Mouse (Mus musculus) ovary, adult 18-20 months (tissue): ENCODE measurements around the gene Btbd3.
"Not testable (repeated sequence)": the region's sequence is repeated elsewhere in the genome, so short reads cannot be mapped to it uniquely, and the experiment has no call there.

ENCODE experiments used
- DNase-seq: peaks from one replicate; pipeline ENCODE4 v3.0.0; 2022; ENCODE audit warnings: low spot score, mixed read lengths

Btbd3 gene

DNA sequence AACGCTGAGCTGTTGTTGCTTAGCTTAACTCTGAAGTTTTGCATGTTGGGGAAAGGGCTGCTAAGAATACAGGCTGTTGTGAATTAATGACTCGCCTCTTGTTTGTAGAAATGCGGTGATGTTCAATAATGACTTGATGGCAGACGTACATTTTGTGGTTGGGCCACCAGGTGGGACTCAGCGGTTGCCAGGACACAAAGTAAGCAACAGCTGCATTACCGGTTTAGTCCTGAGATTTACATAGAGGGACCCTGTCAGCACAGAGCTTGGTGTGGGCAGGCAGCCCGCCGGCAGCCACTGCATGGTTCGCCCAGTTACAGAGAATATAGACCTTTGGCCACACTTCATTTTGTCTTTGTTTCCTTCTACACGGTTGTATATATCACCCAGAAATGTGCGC lies 23.3 kb downstream of the Btbd3 start:
- DNase-seq = no peak

DNA sequence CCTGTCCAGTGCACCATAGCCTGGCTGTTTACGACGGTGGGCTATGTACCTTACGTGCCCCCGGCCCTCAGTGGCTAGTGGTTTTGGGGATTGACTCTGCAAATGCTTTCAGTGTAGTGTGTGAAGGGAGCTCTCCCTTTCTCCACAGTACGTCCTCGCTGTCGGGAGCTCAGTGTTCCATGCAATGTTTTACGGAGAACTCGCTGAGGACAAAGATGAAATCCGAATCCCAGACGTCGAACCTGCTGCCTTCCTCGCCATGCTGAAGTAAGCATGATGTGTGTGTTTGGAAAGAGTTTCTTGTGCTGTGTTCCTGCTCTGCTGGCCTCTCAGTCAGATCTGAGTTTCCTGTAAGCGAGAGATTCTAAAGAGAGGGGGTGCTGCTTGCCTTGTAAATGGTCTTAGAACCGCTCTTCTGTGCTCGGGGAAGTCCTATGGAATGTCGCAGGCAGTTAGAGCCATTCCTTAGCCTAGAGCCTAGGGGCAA lies 23.9 kb downstream of the Btbd3 start:
- no peak for DNase-seq

DNA sequence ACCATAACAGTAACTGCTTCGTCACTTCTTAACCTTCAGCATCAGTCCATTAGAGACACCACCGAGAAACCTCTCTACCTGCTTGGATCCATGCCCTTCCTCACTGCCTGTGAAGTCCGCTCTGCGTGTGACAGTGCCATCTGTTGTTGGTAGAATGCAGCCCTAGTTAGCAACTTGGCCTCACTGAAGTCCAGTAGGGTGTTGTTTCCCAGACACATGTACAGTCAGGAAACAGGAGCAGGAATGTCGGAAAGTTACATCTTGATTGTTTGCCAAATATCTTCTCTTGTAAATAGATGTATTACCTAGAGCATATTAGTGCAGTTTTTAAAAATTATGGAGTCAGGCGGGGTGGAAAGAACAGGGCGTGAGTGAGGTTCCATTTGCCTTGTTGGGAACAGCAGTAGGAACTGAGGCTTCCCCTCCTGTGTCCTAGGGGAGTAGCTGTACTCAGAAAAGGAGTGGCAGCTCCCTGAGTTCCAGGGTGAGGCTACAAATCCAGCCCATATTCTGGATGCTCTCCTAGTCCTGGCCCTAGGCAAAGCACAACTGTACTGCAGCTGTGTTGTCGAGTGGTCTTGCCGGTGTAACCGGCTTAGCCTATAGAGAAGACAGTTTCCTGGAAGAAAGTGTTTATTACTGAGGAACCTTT lies 25.3 kb downstream of the Btbd3 start:
- no peak for DNase-seq

DNA sequence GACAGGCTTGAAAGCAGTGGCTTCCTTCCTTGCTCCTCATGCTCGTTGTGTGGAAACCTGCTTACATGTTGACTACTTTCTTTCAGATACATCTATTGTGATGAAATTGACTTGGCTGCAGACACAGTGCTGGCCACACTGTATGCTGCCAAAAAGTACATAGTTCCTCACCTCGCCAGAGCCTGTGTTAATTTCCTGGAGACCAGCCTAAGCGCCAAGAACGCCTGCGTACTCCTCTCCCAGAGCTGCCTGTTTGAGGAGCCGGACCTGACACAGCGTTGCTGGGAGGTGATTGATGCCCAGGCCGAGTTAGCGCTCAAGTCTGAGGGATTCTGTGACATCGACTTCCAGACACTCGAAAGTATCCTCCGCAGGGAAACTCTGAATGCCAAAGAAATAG lies 27.0 kb downstream of the Btbd3 start:
- no peak for DNase-seq

DNA sequence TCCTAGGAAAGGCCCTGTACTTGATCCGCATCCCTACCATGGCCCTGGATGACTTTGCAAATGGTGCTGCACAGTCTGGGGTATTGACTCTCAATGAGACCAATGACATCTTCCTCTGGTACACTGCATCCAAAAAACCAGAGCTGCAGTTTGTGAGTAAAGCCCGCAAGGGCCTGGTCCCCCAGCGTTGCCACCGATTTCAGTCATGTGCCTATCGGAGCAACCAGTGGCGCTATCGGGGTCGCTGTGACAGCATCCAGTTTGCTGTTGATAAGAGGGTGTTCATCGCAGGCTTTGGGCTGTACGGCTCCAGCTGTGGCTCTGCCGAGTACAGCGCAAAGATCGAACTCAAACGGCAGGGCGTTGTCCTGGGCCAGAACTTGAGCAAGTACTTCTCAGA lies 27.5 kb downstream of the Btbd3 start:
- no peak for DNase-seq

DNA sequence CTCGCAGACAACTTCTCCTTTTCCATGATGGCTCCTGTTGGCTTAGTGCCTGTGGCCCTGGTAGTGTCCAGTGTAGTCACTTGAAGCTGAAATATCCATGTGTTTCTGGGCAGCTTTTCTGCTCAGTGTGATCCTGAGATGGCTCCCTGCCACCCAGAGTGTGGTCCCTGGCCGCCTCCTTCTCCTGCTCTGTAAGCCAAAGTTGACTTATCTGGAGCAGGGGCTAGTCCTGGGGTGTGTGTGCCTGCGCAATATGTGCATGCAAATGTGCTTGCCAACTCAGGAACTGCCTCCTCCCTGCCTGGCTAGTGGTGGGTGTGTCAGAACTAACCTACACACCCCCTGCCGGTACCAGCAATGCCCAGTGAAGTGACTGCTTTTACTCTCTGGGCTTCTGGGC lies 29.4 kb downstream of the Btbd3 start:
- DNase-seq = no peak

DNA sequence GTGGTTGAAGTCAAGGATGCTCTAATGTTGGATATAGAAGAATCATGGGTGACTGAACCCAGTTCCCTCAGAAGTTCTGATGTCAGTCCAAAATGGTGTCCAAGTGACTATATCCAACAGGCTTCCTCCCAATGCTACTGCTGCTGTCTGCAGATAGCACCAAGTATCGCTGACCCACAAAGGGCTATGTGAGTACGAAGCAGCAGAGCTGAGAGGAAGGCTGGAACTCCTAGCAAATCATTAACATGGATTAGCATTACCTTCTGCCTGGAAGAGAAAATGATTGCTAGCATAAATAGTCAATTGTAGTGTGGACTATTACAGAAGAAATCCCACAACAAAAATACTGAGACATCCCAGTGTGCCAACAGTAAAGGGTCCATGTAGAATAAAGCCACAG lies 33.8 kb downstream of the Btbd3 start:
- no peak for DNase-seq

DNA sequence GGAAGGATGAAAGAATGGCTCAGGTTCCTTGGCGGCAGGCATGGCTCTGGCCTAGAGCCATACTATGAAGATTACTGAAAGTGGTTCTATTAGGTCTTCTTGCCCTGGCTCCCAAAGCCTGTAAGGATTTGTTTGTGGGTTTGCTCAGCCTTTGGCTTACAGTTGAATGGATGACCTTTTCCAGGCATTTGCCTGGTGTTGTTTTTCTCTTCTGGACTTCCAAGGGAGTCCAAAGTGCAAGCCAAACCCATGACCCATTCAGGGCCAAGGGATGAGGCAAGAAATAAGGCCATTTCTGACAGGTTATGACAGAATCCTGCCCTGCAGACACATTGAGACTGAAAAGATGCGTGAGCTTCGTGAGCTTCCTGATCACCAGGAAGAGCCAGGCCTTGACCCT lies 37.9 kb downstream of the Btbd3 start:
- no peak for DNase-seq

DNA sequence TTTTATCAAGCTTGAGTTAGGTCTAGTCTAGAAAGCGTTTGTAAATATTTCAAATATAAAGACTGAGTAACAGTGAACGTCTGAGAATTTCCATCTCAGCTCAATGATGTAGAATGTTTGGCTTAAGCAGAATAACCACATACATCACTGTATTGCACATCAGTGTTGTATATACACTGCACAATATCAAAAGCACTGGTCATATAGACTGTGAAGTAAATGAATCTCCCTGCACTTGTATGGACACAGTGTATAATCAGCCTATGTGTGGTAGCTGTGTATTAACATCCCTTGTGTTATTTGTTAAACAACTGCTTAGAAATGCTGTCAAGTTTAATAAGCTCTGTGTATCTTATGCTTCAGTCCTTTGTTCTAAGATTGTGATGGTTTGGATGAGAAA lies 49.9 kb downstream of the Btbd3 start:
- no peak for DNase-seq

DNA sequence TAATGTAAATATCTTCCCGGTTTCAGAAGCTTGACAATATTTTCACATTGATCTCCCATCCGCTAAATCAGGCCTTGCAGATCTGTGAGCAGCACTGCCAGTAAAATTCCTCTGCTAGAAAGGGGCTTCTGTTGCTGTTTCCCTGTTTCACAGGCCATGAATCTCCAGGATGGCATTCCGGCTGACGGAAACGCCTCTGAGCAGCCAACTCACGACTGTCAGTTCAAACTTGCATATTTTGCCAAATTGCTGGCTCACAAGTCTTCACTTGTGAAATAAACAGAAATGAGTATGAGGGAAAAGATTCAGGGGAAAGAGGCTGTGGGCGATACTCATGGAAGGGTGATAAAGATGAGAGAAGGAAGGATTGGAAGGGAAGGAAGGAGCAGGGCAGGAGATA lies 59.3 kb downstream of the Btbd3 start:
- no peak for DNase-seq

DNA sequence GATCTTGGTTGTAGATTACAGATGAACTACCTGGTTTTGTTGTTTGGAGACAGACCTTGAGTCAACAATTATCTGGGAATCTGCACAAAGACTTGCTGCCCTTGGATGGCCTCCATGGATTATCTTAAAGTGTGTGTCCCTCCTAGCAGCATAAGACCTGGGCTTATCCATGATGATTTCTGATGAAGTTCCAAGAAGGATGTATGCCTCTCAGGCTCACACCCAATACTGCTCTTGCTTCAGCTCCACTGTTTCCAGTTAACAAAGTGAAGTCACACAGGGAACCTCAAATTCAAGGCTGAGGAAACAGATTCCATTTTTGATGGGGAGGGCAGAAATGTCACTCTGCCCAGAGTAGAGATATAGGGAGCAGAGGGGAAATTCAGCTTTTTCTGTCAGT lies 64.0 kb downstream of the Btbd3 start:
- no peak for DNase-seq

DNA sequence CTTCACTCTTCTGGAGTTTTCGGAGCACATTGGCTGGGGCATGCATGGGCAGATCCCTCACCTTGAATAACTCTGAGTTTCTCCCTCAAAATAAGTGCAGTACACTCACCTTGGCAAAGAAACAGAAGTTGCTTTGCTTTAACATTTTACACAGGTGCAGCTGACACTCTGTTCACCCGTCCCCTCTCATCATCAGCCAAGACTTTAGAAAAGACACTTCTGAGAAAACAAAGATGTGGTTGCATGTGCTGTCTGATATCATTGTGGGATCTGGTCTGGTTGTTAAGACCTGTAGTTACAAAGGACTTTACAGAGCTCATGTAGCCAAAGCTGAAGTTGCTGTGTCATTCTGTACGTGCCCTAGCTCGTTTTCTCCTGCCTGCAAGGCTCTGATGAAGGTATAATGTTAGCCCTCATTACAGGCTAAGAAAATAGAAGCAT lies 64.7 kb downstream of the Btbd3 start:
- no peak for DNase-seq

DNA sequence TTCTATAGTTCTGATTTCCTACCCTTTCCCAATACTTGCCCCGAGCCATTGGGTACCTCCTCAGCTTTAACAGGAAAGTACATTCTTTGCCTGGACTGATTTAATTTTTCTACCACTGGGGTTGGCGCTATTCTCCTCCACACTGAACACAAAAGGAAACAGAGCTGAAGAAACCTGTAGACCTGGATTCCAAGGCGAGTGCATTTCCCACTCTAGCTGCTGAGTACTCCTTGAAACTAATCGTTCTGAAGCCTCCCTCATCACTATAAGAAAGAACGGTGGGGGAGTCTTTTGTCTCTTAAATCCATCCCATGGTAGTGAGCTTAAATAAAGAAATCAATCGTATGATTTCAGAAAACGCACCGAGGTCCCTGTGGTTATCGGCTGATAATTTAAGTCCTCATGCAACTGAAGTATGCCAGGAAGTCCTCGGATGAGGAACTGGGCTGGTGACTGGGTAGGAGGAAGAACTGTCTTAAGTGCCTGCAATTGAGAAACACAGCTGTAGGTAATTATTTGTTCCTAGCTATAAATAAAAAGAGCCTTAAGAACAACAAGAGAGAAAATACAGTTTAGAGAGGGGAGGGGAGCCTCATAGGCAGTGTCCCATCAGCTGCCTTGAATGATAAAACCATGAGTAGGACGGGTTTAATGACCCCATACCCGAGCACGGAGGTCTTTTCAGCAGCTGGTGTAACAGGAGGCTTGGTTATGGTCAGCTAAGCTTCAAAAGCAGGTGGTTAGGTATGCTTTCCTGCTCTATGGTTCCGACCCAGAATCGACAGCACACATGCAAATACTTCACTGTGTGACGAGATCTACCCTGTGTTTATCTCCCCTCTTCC lies 66.1 kb downstream of the Btbd3 start:
- DNase-seq = no peak

DNA sequence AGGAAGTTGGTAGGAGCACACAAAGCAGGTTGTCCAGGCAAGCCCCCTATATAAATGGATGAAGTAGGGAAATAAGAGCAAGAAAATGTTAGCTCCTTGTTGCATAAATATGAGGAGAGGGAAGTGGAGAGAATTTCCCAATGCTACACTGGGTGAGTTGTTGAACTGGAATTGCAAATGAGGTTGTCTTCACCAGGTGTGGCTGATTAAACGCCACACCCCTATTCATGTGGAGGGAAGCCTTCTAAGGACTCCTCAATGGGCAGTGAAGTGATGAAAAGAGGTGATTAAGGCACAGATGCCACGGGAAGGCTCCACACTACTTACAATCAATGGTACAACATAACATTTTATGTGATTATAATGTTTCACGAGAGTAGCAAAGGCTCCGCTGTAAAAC lies 70.0 kb downstream of the Btbd3 start:
- no peak for DNase-seq

DNA sequence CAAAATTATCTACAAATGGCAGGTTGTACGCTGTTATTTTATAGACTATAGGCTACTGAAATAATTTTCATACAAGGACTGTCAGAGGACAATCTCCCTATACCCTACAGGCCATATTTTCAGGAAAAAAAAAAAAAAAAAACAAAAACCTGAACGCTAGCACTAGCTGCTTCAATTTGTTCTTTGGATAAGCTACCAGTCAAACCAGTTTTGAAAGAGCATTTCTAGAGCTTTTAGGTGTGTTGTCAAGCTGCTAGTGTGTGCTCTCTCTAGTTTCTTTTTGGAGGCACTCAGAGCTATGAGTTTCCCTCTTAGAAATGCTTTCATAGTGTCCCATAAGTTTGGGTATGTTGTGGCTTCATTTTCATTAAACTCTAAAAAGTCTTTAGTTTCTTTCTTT lies 77.8 kb downstream of the Btbd3 start:
- not testable (repeated sequence) for DNase-seq

DNA sequence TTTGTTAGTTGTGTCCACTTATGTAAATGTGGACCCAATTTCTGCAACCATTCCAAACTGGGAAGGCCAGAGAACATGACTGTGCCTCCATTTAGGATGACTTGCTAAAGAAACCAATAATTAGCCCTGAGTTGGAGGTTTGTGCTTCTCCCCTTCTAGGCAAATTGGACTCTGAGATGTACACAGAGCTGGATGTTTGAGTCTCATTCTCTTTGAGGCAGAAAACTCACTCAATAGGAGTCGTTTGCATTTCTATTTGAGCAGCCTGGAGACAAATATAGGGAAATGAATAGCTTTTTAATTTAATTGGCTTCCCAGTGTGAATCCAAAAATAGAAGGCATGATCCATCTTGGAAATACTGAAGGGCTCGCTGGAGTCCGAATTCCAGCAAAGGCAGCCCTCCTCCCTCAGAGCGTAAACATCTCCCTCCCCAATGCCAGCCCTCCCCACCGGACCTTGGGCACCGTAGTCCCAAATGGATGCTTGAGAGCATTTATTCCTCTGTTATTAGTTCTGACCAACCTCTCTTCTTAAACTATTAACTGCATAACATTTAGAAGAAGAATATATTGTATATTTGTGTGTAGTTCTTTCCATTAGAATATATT lies 81.6 kb downstream of the Btbd3 start:
- DNase-seq = no peak

DNA sequence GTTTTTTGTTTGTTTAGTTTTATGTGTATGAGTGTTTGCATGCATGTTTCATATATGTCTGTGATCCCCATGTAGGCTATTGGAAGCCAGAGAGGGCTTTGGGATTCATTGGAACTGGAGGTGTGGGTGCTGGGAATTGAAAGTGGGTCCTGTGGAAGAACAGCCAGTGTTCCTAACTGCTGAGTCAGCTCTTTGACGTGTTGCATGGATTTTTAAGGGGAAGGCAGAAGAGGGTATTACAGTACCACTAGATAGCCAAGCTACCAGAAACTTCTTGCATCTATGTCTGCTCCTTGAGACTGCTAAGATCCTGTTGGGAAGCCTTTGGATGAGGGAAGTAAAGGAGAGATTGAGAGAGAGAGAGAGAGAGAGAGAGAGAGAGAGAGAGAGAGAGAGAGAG lies 82.2 kb downstream of the Btbd3 start:
- no peak for DNase-seq

DNA sequence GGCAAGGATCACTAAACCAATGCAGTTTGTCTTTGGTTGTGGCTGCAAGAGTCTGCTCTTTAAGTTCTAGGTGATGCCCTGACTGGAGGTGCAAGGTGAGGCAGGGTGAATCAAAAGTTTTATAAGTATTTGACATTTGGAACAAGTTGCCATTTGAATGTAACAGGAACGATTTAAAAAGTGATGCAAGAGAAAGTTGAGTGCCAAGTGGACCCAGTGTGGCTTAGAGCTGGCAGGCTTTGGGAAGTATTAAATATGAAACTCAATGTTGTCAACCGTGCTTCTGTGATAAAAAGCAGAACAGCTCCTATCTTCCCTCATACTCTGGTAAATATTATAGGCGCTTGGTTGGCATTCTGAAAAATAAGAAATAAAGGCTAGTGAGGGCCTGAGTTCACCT lies 99.0 kb downstream of the Btbd3 start:
- DNase-seq = no peak

DNA sequence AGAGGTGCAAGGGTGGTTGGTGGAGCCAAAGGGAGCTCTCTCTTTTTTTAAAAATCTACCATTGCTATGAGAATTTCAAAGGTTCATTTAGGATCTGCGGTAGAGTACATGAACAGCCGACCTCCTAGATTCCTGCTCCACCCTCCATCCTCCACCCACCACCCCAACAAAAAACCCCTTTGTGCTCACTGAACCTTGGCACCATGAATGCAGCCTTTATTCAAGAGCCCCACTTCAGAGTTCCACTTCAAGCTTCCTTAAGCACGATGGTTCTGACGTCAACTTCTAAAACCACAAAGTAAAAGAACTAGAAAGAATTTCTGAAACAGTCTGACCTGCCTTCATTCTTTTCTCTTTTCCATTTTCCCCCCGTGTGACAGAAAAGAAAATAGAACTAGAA lies 106.1 kb downstream of the Btbd3 start:
- no peak for DNase-seq

DNA sequence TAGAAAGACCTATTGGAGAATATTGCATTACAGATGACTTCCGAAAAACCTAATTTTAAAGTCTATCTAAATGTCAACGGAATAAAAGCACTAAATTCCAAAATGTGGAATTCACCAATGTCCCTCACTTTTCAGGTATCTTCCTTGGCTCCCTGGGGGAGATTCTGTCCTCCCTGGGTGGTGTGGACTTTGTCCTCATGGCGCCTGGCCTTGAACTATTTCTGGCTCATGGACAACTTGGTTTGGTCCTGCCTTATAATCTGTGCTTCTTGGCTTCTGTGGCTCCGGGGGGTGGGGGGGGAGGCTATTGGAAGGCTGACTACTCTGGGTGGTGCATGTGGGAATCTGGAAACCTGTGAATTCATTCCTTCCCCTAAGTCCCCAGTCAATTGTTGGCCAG lies 109.0 kb downstream of the Btbd3 start:
- no peak for DNase-seq

DNA sequence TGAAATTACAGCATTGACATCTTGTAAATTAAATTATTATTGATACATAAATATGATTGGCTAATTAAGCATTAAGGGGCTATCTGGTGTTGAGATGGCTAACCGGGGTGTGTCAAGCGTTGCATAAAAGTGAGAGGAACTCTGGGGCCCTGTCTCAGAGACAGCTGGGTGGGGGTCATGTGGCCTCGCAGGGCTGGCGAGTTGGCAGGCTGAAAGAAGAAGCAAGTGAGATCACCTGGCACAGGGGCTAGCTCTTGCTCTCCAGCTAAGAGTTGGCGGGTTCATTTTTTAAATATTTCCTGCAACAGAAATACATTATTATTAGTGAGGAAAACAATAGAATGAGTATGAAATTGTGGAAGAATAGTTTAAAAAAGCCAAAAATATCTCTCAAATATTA lies 118.2 kb downstream of the Btbd3 start:
- DNase-seq = no peak

DNA sequence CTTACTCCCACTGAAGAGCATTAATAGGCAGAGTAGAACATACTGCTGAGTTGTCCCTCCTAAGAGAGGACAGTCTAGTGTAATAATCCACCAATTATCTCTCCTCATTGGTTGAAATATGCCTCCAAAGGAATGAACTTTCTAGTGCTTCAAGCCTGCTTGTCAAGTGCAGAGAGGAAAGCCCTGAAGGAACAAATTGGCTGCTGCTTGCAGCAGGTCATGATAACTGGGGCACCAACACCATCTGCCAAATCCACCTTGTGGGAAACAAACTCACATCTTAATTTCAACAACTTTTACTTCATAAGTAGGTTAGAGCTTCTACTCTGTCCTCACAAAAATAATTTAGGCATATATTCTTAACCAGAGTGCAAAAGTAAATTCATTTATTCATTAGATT lies 122.5 kb downstream of the Btbd3 start:
- DNase-seq = no peak

DNA sequence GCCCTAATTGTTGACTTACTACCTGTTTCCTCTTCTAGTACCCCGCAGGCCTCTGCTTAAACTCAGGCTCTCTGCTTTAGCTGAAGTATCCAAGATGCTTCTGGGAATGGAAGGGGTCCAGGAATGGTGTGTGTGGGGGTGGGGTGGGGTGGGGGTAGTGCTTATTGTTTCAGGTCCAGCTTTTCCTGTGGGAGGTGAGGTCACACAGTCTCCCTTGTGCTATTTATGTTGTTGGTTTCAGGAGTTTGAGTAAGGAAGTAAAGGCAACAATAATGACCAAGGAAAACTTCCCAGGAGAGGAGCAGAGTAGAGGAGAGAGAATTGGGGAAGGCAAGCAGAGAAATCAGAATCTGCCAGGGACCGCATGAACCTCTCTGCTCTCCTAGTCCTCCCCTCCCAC lies 128.4 kb downstream of the Btbd3 start:
- no peak for DNase-seq
